Mouse (Mus musculus): Measurements from ENCODE around the gene Rfc5. TPM values are rescaled to one million over a fixed set of nuclear protein-coding genes. Genes with fewer than 3 reads are reported as not detected.
"Not testable (repeated sequence)": the region's sequence is repeated elsewhere in the genome, so short reads cannot be mapped to it uniquely, and the experiment has no call there.

The Rfc5 gene
- polyA plus RNA-seq, 1 experiment from 2014 or later = 151 TPM

GRCm38 (mm10) chr5:117356365-117357128, 32.3 kb downstream of the Rfc5 start:
- Histone ChIP-seq H3K27ac (replicated peaks) (peak overlapping the region; percentile 94), H3K9me3 (replicated peaks) (no peaks in the 10 kb centered on the region), H3K4me3 (peak overlapping the region; percentile 96), H3K27me3 (ENCODE audit: low read depth, poor library complexity, severe bottlenecking) (peaks cover 15% of the 10 kb centered on the region), H3K36me3 (no peaks in the 10 kb centered on the region), H3K4me1 (peaks cover 53% of the 10 kb centered on the region)
- DNase-seq (ENCODE audit: low spot score) = peak; percentile 60
- 1% methylated on average over 24 of the region's 24 CpGs for WGBS

GRCm38 (mm10) chr5:117355648-117356303, 33.1 kb downstream of the Rfc5 start:
- no peaks in the 10 kb centered on the region for H3K9me3 ChIP-seq (replicated peaks)
- no peak for DNase-seq (ENCODE audit: low spot score)
- H3K27ac ChIP-seq (replicated peaks) = peak overlapping the region; percentile 94
- H3K4me1 ChIP-seq = peaks cover 47% of the 10 kb centered on the region
- H3K27me3 ChIP-seq (ENCODE audit: low read depth, poor library complexity, severe bottlenecking) = peaks cover 15% of the 10 kb centered on the region
- 57% methylated on average over 14 of the region's 14 CpGs for WGBS
- no peaks in the 10 kb centered on the region for H3K36me3 ChIP-seq
- H3K4me3 ChIP-seq = peak overlapping the region; percentile 96

DNA sequence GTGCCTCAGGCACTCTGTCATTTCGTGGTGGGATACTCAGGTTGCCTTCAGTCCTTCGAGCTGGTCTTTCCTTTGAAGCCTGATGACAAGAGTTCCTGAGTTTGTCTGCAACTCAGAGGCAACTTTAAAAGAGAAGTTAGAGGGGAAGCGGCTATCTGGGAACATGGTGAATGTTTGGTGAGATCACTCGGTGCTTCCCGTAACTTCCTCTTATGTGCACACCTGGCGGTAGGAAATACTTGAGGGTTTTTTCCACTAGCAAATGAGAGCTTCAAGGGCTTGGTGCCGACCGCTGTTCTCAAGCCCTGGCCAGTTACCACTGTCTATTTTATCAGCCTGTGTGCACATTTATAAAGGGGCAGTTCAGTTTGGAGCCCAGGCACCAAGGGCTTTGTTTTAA, 34.7 kb downstream of the Rfc5 start:
- DNase-seq (ENCODE audit: low spot score) = no peak
- Histone ChIP-seq H3K27ac (replicated peaks) (no peak overlapping the region), H3K36me3 (no peaks in the 10 kb centered on the region), H3K9me3 (replicated peaks) (0 out of 2 replicates have a peak, but pooled peaks cover under 1% of the 10 kb centered on the region), H3K4me3 (no peak overlapping the region), H3K27me3 (ENCODE audit: low read depth, poor library complexity, severe bottlenecking) (peaks cover 15% of the 10 kb centered on the region), H3K4me1 (peaks cover 34% of the 10 kb centered on the region)
- WGBS = 80% methylated on average over 8 of the region's 8 CpGs

- 0 out of 2 replicates have a peak overlapping the region, but pooled peaks have one; percentile 24 for H3K27ac ChIP-seq (replicated peaks)
- H3K4me3 ChIP-seq = peak overlapping the region; percentile 31
- no peaks in the 10 kb centered on the region; the same call in 1 of the 2 replicates for H3K27me3 ChIP-seq (ENCODE audit: low read depth, poor library complexity, severe bottlenecking)
Observed at GRCm38 (mm10) chr5:117348279-117348678, 40.6 kb downstream of the Rfc5 start.

DNA sequence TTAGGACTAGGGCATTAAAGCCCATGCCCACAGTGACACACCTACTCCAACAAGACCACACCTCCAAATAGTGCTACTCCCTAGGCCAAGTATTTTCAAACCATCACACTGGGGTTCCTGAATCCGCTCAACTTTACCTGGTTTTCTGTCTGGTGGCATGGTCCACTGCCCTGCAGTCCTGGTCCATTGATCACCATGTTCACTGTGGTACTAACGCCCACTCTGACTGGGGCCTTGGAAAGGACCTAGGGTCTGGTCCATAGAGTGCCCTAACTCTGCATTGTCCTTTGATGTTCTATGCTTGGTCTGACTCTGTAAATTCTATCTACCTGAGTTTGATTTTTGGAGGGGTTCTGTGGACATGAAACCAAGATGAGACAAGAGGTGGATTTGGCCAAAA, 41.0 kb downstream of the Rfc5 start:
- 0 out of 2 replicates have a peak overlapping the region, but pooled peaks have one; percentile 24 for H3K27ac ChIP-seq (replicated peaks)
- H3K4me3 ChIP-seq = peak overlapping the region; percentile 31
- no peak for DNase-seq (ENCODE audit: low spot score)
- no peaks in the 10 kb centered on the region; the same call in 1 of the 2 replicates for H3K27me3 ChIP-seq (ENCODE audit: low read depth, poor library complexity, severe bottlenecking)
- peaks cover 8% of the 10 kb centered on the region; the same call in 1 of the 2 replicates for H3K4me1 ChIP-seq
- WGBS = 91% methylated on average over 2 of the region's 2 CpGs
- no peaks in the 10 kb centered on the region; the same call in 1 of the 2 replicates for H3K36me3 ChIP-seq
- H3K9me3 ChIP-seq (replicated peaks) = 0 out of 2 replicates have a peak, but pooled peaks cover 4% of the 10 kb centered on the region

More at GRCm38 (mm10) chr5:117348279-117348678, 40.6 kb downstream of the Rfc5 start:
- 21% methylated on average over 19 of the region's 19 CpGs for WGBS
- H3K9me3 ChIP-seq (replicated peaks) = 0 out of 2 replicates have a peak, but pooled peaks cover 4% of the 10 kb centered on the region
- H3K36me3 ChIP-seq = no peaks in the 10 kb centered on the region; the same call in 1 of the 2 replicates
- DNase-seq (ENCODE audit: low spot score) = peak; percentile 84
- peaks cover 8% of the 10 kb centered on the region; the same call in 1 of the 2 replicates for H3K4me1 ChIP-seq

GRCm38 (mm10) chr5:117347011-117347410, 41.8 kb downstream of the Rfc5 start:
- no peak for DNase-seq (ENCODE audit: low spot score)
- WGBS = 84% methylated on average over 5 of the region's 5 CpGs
- H3K27me3 ChIP-seq (ENCODE audit: low read depth, poor library complexity, severe bottlenecking) = no peaks in the 10 kb centered on the region; the same call in 1 of the 2 replicates

GRCm38 (mm10) chr5:117346281-117346680, 42.6 kb downstream of the Rfc5 start:
- 0 out of 2 replicates have a peak, but pooled peaks cover 4% of the 10 kb centered on the region for H3K9me3 ChIP-seq (replicated peaks)
- H3K27ac ChIP-seq (replicated peaks) = no peak overlapping the region

More at GRCm38 (mm10) chr5:117347011-117347410, 41.8 kb downstream of the Rfc5 start:
- Histone ChIP-seq H3K27ac (replicated peaks) (no peak overlapping the region), H3K4me3 (no peak overlapping the region), H3K9me3 (replicated peaks) (0 out of 2 replicates have a peak, but pooled peaks cover 4% of the 10 kb centered on the region), H3K4me1 (peaks cover 8% of the 10 kb centered on the region; the same call in 1 of the 2 replicates), H3K36me3 (no peaks in the 10 kb centered on the region; the same call in 1 of the 2 replicates)

DNA sequence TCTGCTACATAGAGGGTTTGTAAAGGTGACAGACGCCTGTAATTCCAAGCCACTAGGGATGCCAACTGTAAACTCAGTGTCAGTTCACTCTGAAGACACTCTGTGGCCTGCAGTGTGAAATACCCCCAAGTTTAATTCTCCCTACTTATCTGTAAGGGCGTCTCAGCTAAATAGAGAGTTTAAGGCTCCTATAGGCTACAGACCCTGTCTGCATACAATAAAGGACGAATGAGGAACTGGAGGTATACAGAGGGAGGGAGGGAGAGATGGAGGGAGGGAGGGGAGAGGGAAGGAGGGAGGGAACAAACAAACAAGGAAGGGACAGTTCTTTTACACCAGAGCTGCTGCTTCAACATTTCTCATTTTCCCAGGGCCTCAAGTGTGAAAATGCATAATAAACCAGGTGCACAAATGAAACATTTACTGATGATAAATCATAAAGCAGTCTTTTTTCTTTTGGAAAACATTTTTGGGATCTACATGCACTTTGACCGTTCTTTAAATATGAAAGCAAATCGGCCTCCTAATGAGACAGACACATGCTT, 43.3 kb downstream of the Rfc5 start:
- H3K27me3 ChIP-seq (ENCODE audit: low read depth, poor library complexity, severe bottlenecking) = no peaks in the 10 kb centered on the region; the same call in 1 of the 2 replicates
- 0 out of 2 replicates have a peak, but pooled peaks cover 4% of the 10 kb centered on the region for H3K9me3 ChIP-seq (replicated peaks)
- DNase-seq (ENCODE audit: low spot score) = no peak
- no peak overlapping the region for H3K4me3 ChIP-seq
- peaks cover 6% of the 10 kb centered on the region; the same call in 1 of the 2 replicates for H3K4me1 ChIP-seq
- 81% methylated on average over 5 of the region's 5 CpGs for WGBS
- no peak overlapping the region for H3K27ac ChIP-seq (replicated peaks)
- no peaks in the 10 kb centered on the region; the same call in 1 of the 2 replicates for H3K36me3 ChIP-seq

More at GRCm38 (mm10) chr5:117346281-117346680, 42.6 kb downstream of the Rfc5 start:
- no peaks in the 10 kb centered on the region; the same call in 1 of the 2 replicates for H3K36me3 ChIP-seq
- WGBS = 68% methylated on average over 3 of the region's 3 CpGs
- no peak for DNase-seq (ENCODE audit: low spot score)
- no peak overlapping the region for H3K4me3 ChIP-seq
- peaks cover 8% of the 10 kb centered on the region; the same call in 1 of the 2 replicates for H3K4me1 ChIP-seq
- no peaks in the 10 kb centered on the region; the same call in 1 of the 2 replicates for H3K27me3 ChIP-seq (ENCODE audit: low read depth, poor library complexity, severe bottlenecking)

DNA sequence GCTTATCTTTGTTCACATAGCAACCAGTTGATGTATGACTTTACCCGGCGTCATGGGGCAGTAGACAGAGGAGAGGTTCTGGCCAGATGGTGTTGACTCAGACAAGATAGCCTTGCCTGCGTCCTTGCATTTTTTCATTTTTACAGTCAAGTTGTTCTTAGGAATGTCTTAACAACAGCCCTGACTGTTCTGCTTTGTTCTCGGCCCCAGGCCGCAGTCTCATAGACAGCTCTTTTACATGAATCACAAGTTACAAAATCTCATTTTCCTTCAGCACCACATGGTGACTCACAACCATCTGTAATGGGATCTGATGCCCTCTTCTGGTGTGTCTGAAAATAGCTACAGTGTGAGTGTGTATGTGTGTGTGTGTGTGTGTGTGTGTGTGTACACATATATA, 44.4 kb downstream of the Rfc5 start:
- H3K27me3 ChIP-seq (ENCODE audit: low read depth, poor library complexity, severe bottlenecking); H3K9me3 ChIP-seq (replicated peaks); H3K27ac ChIP-seq (replicated peaks); DNase-seq (ENCODE audit: low spot score); H3K4me3 ChIP-seq; H3K4me1 ChIP-seq; H3K36me3 ChIP-seq: not testable (repeated sequence)
- 95% methylated on average over 5 of the region's 5 CpGs for WGBS

- DNase-seq (ENCODE audit: low spot score) = no peak
- no peak overlapping the region for H3K4me3 ChIP-seq
- no peaks in the 10 kb centered on the region for H3K4me1 ChIP-seq
- 0 out of 2 replicates have a peak, but pooled peaks cover 3% of the 10 kb centered on the region for H3K9me3 ChIP-seq (replicated peaks)
- no peaks in the 10 kb centered on the region; the same call in 1 of the 2 replicates for H3K36me3 ChIP-seq
- H3K27ac ChIP-seq (replicated peaks) = no peak overlapping the region
- no peaks in the 10 kb centered on the region for H3K27me3 ChIP-seq (ENCODE audit: low read depth, poor library complexity, severe bottlenecking)
- WGBS = 85% methylated on average over 6 of the region's 6 CpGs
Observed at GRCm38 (mm10) chr5:117341896-117342295, 47.0 kb downstream of the Rfc5 start.

GRCm38 (mm10) chr5:117340081-117340480, 48.8 kb downstream of the Rfc5 start:
- Histone ChIP-seq H3K4me1 (no peaks in the 10 kb centered on the region), H3K36me3 (no peaks in the 10 kb centered on the region; the same call in 1 of the 2 replicates), H3K27me3 (ENCODE audit: low read depth, poor library complexity, severe bottlenecking) (no peaks in the 10 kb centered on the region), H3K9me3 (replicated peaks) (0 out of 2 replicates have a peak, but pooled peaks cover 7% of the 10 kb centered on the region), H3K27ac (replicated peaks) (no peak overlapping the region), H3K4me3 (no peak overlapping the region)
- no peak for DNase-seq (ENCODE audit: low spot score)
- WGBS = 89% methylated on average over 6 of the region's 6 CpGs

DNA sequence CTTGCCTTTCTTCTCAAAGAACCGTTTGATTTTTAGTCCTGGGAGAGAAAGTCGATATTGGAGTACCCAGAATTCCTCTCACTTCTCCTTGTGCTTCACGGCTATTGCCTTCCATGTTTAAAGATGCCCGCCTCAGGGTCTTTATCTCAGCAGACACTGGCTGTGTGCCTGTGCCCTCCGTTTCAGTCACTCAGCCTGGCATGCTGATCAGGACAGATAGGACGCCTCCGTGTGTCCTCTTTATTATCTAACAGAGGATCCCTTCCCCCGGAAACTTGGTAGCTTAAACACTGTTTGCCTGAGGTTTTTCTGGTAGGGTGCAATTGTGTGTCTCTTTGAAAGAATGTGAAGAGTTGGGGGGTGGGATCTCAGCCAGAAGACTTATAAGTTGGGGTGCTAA, 50.3 kb downstream of the Rfc5 start:
- Histone ChIP-seq H3K4me1 (no peaks in the 10 kb centered on the region), H3K4me3 (no peak overlapping the region), H3K36me3 (no peaks in the 10 kb centered on the region), H3K27me3 (ENCODE audit: low read depth, poor library complexity, severe bottlenecking) (no peaks in the 10 kb centered on the region), H3K9me3 (replicated peaks) (0 out of 2 replicates have a peak, but pooled peaks cover 7% of the 10 kb centered on the region), H3K27ac (replicated peaks) (no peak overlapping the region)
- 89% methylated on average over 8 of the region's 8 CpGs for WGBS
- no peak for DNase-seq (ENCODE audit: low spot score)

All from midbrain, embryonic 10.5 days (tissue).